Mouse (Mus musculus): Measurements from ENCODE around the gene Lyrm2.

DNA sequence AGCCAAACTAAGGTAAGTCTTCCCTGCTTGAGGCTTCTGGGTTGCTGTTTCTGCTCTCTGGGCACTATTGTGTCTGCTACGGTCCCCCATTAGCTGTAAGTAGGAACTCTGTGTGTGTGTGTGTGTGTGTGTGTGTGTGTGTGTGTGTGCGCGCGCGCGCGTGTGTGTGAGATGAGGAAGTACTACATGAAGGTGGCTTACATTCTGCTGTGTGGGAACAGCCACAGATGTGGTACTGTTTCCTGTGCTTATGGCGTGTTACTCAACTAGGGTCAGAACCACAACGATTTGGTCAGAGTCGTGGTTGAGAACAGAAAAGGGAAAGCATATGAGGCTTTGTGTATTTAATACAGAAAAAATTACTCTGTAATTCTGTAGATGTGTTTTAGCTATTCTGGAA lies 32.0 kb upstream of the Lyrm2 start:
- TF ChIP-seq POLR2A (IDR thresholded peaks at IDR 0.05; ENCODE audit: borderline replicate concordance, extremely low read depth, insufficient read depth, insufficient read length, poor library complexity, severe bottlenecking) (no peak), CTCF (IDR thresholded peaks at IDR 0.05; ENCODE audit: borderline replicate concordance, extremely low read depth, insufficient read depth, insufficient read length) (no peak)
